In the genomic region with DNA sequence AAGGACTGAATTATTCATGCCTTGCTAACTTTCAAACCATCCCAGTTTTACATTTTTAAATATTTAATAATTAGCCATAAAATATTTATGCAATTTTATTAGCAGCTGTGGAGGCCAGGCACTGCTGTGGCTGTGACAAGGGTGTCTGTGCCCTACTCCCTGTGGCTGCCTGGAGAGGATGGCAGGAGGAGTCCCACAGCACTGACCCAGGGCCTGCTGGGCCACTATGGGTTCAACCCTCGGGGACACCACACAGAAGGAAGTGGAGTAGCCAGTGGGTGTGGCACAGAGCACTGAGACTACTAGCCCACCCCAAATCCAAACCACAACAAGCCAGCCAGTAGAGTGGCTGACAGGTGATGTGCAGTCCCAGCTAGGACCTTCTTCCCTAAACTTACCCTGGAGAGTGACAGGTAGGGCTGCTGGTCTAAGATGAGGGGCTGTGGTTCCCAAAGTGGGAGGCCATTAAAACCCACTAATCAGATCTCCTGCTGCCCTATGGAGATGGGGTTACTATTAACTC, we compare ENCODE assay signal across 23 mouse cellular contexts.
A peak's percentile ranks its signal among the peaks of the same experiment; 100 is the strongest.
DNase-seq lines count a peak whose midpoint lies in the region; ATAC-seq and TF ChIP-seq lines count a peak whose summit lies in the region.
"Had no signal": no experiment of that assay in that cellular context is flagged by ENCODE, and none has a peak within 500 bp of the region (broad histone marks: within the 10 kb centered on the region; RNA-seq: fewer than 3 reads in every experiment).

No protein-coding gene starts in this region.

- no peaks in the 10 kb centered on the region for H3K27me3 ChIP-seq in midbrain, embryonic 12.5 days
- no peaks in the 10 kb centered on the region for H3K27me3 ChIP-seq in midbrain, postnatal 0 days (ENCODE audit: insufficient read depth, low read length)
- no peaks in the 10 kb centered on the region for H3K27me3 ChIP-seq in forebrain, embryonic 13.5 days
- H3K27me3 ChIP-seq in hindbrain, embryonic 16.5 days (replicated peaks; ENCODE audit: control insufficient read depth, insufficient read depth, low read length), result no peaks in the 10 kb centered on the region
- no peaks in the 10 kb centered on the region for H3K27me3 ChIP-seq in neural tube, embryonic 15.5 days (replicated peaks)
- H3K27me3 ChIP-seq in kidney, embryonic 16.5 days (ENCODE audit: insufficient read depth, low read length), result no peaks in the 10 kb centered on the region
- H3K27me3 ChIP-seq: intestine, embryonic 15.5 days; limb, embryonic 12.5 days; megakaryocyte, embryonic 14.5 days had no signal

- no peak overlapping the region for H3K4me2 ChIP-seq in midbrain, embryonic 12.5 days (replicated peaks)
- H3K4me2 ChIP-seq in midbrain, postnatal 0 days (ENCODE audit: low read depth, low read length, poor library complexity, severe bottlenecking), result no peak overlapping the region
- no peak overlapping the region for H3K4me2 ChIP-seq in forebrain, embryonic 13.5 days
- H3K4me2 ChIP-seq in hindbrain, embryonic 16.5 days (ENCODE audit: low read length), result no peak overlapping the region
- H3K4me2 ChIP-seq in neural tube, embryonic 15.5 days, result no peak overlapping the region
- H3K4me2 ChIP-seq in kidney, embryonic 16.5 days (replicated peaks; ENCODE audit: low read depth, low read length), result no peak overlapping the region
- H3K4me2 ChIP-seq: intestine, embryonic 15.5 days; limb, embryonic 12.5 days had no signal

- H3K9me3 ChIP-seq in midbrain, embryonic 12.5 days, result no peaks in the 10 kb centered on the region
- H3K9me3 ChIP-seq in midbrain, postnatal 0 days (ENCODE audit: low read length), result no peaks in the 10 kb centered on the region
- no peaks in the 10 kb centered on the region for H3K9me3 ChIP-seq in forebrain, embryonic 13.5 days (replicated peaks)
- H3K9me3 ChIP-seq in hindbrain, embryonic 16.5 days (ENCODE audit: control insufficient read depth, low read length), result no peaks in the 10 kb centered on the region
- H3K9me3 ChIP-seq in neural tube, embryonic 15.5 days (replicated peaks), result no peaks in the 10 kb centered on the region
- no peaks in the 10 kb centered on the region for H3K9me3 ChIP-seq in kidney, embryonic 16.5 days (ENCODE audit: low read length)
- H3K9me3 ChIP-seq: heart, embryonic 10.5 days; intestine, embryonic 15.5 days; limb, embryonic 12.5 days; megakaryocyte, embryonic 14.5 days had no signal

- no peak for ATAC-seq in midbrain, embryonic 12.5 days (ENCODE audit: low FRiP score, low read depth)
- ATAC-seq in midbrain, postnatal 0 days (ENCODE audit: low FRiP score), result no peak; the same call in 1 of the 2 replicates
- ATAC-seq in forebrain, embryonic 13.5 days, result peak; percentile 58
- ATAC-seq in hindbrain, embryonic 16.5 days, result peak; percentile 41; the same call in 1 of the 2 replicates
- ATAC-seq in neural tube, embryonic 15.5 days (ENCODE audit: low FRiP score), result no peak; the same call in 1 of the 2 replicates
- no peak for ATAC-seq in inflammation-experienced regulatory T-cells, adult 6 months
- ATAC-seq in kidney, embryonic 16.5 days (ENCODE audit: low FRiP score, low TSS enrichment), result no peak
- ATAC-seq: intestine, embryonic 15.5 days; lung, postnatal 0 days had no signal

- no peaks in the 10 kb centered on the region for H3K36me3 ChIP-seq in midbrain, embryonic 12.5 days
- no peaks in the 10 kb centered on the region for H3K36me3 ChIP-seq in midbrain, postnatal 0 days (ENCODE audit: insufficient read depth, low read length)
- H3K36me3 ChIP-seq in forebrain, embryonic 13.5 days (ENCODE audit: poor library complexity, severe bottlenecking), result no peaks in the 10 kb centered on the region
- H3K36me3 ChIP-seq in hindbrain, embryonic 16.5 days (ENCODE audit: control insufficient read depth, insufficient read depth, low read length), result no peaks in the 10 kb centered on the region
- no peaks in the 10 kb centered on the region for H3K36me3 ChIP-seq in neural tube, embryonic 15.5 days
- no peaks in the 10 kb centered on the region for H3K36me3 ChIP-seq in kidney, embryonic 16.5 days (ENCODE audit: insufficient read depth, low read length)
- H3K36me3 ChIP-seq: intestine, embryonic 15.5 days had no signal

- H3K4me3 ChIP-seq in midbrain, embryonic 12.5 days, result no peak overlapping the region
- no peak overlapping the region for H3K4me3 ChIP-seq in midbrain, postnatal 0 days (ENCODE audit: low read depth, low read length)
- H3K4me3 ChIP-seq in forebrain, embryonic 13.5 days, result no peak overlapping the region
- no peak overlapping the region for H3K4me3 ChIP-seq in hindbrain, embryonic 16.5 days (ENCODE audit: low read length)
- H3K4me3 ChIP-seq in neural tube, embryonic 15.5 days (replicated peaks), result no peak overlapping the region
- no peak overlapping the region for H3K4me3 ChIP-seq in kidney, embryonic 16.5 days (ENCODE audit: low read length)
- H3K4me3 ChIP-seq: erythroblast, embryonic 14.5 days; heart, embryonic 10.5 days; intestine, embryonic 15.5 days; left cerebral cortex, adult 2 months; limb, embryonic 12.5 days; megakaryocyte, embryonic 14.5 days had no signal

- 44% methylated on average over 1 of the region's 1 CpGs for WGBS in midbrain, embryonic 12.5 days
- 26% methylated on average over 1 of the region's 1 CpGs for WGBS in midbrain, postnatal 0 days
- WGBS in forebrain, embryonic 13.5 days, result 18% methylated on average over 1 of the region's 1 CpGs
- WGBS in hindbrain, embryonic 16.5 days, result 33% methylated on average over 1 of the region's 1 CpGs
- 26% methylated on average over 1 of the region's 1 CpGs for WGBS in neural tube, embryonic 15.5 days
- 31% methylated on average over 1 of the region's 1 CpGs for WGBS in kidney, embryonic 16.5 days

- H3K27ac ChIP-seq in midbrain, embryonic 12.5 days (replicated peaks), result peak overlapping the region; percentile 63
- H3K27ac ChIP-seq in midbrain, postnatal 0 days (ENCODE audit: low read depth, low read length), result no peak overlapping the region
- H3K27ac ChIP-seq in forebrain, embryonic 13.5 days, result peak overlapping the region; percentile 85
- peak overlapping the region; percentile 40 for H3K27ac ChIP-seq in hindbrain, embryonic 16.5 days (ENCODE audit: low read depth, low read length)
- peak overlapping the region; percentile 69 for H3K27ac ChIP-seq in neural tube, embryonic 15.5 days (replicated peaks)
- H3K27ac ChIP-seq in kidney, embryonic 16.5 days (ENCODE audit: low read length), result no peak overlapping the region
- H3K27ac ChIP-seq: heart, embryonic 10.5 days; intestine, embryonic 15.5 days; kidney, postnatal 0 days; left cerebral cortex, adult 2 months; limb, embryonic 12.5 days; liver, embryonic 14.5 days had no signal

- no peak overlapping the region for H3K9ac ChIP-seq in midbrain, embryonic 12.5 days (replicated peaks)
- no peak overlapping the region for H3K9ac ChIP-seq in midbrain, postnatal 0 days (replicated peaks; ENCODE audit: low read length, poor library complexity, severe bottlenecking)
- peak overlapping the region; percentile 37; the same call in 1 of the 2 replicates for H3K9ac ChIP-seq in forebrain, embryonic 13.5 days
- peak overlapping the region; percentile 15; the same call in 1 of the 2 replicates for H3K9ac ChIP-seq in hindbrain, embryonic 16.5 days (ENCODE audit: low read depth, low read length)
- no peak overlapping the region for H3K9ac ChIP-seq in neural tube, embryonic 15.5 days (replicated peaks)
- H3K9ac ChIP-seq in kidney, embryonic 16.5 days (replicated peaks; ENCODE audit: low read length), result no peak overlapping the region
- H3K9ac ChIP-seq: intestine, embryonic 15.5 days; limb, embryonic 12.5 days; liver, embryonic 14.5 days had no signal

- no peak for DNase-seq in midbrain, postnatal 0 days (ENCODE audit: low spot score)
- DNase-seq in left cerebral cortex, adult 8-10 months (ENCODE audit: low spot score in 2 of 2), result no peak
- DNase-seq: adrenal gland, adult 2 months; cerebellum, adult 11 months; cerebellum, postnatal 14 days; gastrocnemius, postnatal 36 days; heart, postnatal 10 days; thymus, postnatal 25 days had no signal

- H3K4me1 ChIP-seq in midbrain, embryonic 12.5 days, result peaks cover 28% of the 10 kb centered on the region
- peaks cover 14% of the 10 kb centered on the region; the same call in 1 of the 2 replicates for H3K4me1 ChIP-seq in midbrain, postnatal 0 days (ENCODE audit: insufficient read depth, low read length)
- peaks cover 39% of the 10 kb centered on the region for H3K4me1 ChIP-seq in forebrain, embryonic 13.5 days
- peaks cover 17% of the 10 kb centered on the region for H3K4me1 ChIP-seq in hindbrain, embryonic 16.5 days (ENCODE audit: control insufficient read depth, insufficient read depth, low read depth, low read length)
- peaks cover 20% of the 10 kb centered on the region for H3K4me1 ChIP-seq in neural tube, embryonic 15.5 days
- no peaks in the 10 kb centered on the region for H3K4me1 ChIP-seq in kidney, embryonic 16.5 days (ENCODE audit: insufficient read depth, low read length)

- TF ChIP-seq CTCF in midbrain, postnatal 0 days (IDR thresholded peaks at IDR 0.05), result no peak

Comparison
In these comparisons a context has a peak if more than half of its experiments do, and no peak if none do; other contexts are left out.
1. H3K27ac ChIP-seq: peak in midbrain, embryonic 12.5 days (single experiment), forebrain, embryonic 13.5 days (single experiment), hindbrain, embryonic 16.5 days (single experiment) and neural tube, embryonic 15.5 days (single experiment); none in midbrain, postnatal 0 days (single experiment) and kidney, embryonic 16.5 days (single experiment).
2. ATAC-seq: peak in forebrain, embryonic 13.5 days (single experiment) and hindbrain, embryonic 16.5 days (single experiment); none in midbrain, embryonic 12.5 days (single experiment), midbrain, postnatal 0 days (single experiment), neural tube, embryonic 15.5 days (single experiment), inflammation-experienced regulatory T-cells, adult 6 months (single experiment) and kidney, embryonic 16.5 days (single experiment).
3. H3K9ac ChIP-seq: peak in forebrain, embryonic 13.5 days (single experiment) and hindbrain, embryonic 16.5 days (single experiment); none in midbrain, embryonic 12.5 days (single experiment), midbrain, postnatal 0 days (single experiment), neural tube, embryonic 15.5 days (single experiment) and kidney, embryonic 16.5 days (single experiment).